Mouse (Mus musculus): ENCODE measurements around the gene Tgfbi. TPM values are rescaled to one million over a fixed set of nuclear protein-coding genes. Genes with fewer than 3 reads are reported as not detected.
A peak's percentile ranks its signal among the peaks of the same experiment; 100 is the strongest.

Gene Tgfbi
- total RNA-seq, 2 experiments from 2014 or later, result 13.4 to 17.6 TPM

DNA sequence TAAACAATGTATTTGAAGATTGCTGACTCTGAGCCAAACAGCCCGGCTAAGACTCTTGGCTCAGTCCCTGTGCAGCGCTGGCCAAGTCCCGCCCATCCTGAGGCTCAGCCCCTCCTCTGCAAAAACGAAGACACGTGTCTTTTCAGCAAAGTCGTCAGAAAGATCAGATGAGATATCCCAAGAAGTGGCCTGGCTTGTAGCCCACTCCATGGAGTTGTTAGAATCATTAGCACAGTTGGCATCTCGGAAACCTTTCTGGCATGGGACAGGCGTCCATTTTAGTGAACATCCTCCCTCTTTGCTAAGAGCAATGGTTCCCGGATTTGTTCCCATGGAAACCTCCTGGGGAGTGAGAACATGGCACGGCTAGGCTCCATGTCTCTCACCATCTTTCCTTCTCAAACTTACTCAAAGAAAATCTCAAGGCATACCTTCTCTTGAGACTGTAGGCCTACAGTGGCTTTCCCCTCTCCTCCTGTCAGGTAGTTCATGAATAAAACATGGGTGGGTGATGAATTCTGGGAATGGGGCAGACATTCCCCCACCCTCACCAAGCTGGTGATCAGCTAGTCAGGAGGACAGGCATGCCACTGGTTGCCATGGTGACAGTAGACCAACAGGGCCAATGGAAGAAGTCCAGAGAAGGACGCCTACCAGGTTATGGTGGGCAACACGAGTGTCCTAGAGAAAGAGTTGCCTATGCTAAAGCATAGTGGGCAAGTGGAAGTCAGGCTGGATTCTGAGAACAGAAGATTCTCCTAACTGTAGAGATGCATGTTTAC is 11.3 kb upstream of the Tgfbi start:
- peak; percentile 43 for DNase-seq (ENCODE audit: low spot score)

DNA sequence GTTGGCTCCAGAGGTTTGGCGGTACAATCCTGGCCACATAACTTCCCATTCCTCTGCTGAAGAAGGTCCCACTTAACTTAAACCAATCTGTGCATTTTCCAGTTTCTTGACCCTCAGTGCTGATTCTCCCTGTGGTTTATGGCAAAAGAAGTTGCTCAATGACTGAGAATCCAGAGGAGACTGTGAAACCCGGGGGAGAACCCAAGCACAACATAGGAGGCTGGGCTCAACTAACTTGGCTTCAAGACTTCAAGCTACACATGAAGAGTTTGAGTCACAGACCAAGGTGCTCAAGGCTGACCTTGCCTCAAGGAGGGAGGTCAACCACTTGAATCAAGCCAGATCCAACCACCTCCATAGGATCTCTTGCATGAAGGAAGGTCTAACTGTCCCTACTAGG is 9.8 kb upstream of the Tgfbi start:
- DNase-seq (ENCODE audit: low spot score), result no peak

DNA sequence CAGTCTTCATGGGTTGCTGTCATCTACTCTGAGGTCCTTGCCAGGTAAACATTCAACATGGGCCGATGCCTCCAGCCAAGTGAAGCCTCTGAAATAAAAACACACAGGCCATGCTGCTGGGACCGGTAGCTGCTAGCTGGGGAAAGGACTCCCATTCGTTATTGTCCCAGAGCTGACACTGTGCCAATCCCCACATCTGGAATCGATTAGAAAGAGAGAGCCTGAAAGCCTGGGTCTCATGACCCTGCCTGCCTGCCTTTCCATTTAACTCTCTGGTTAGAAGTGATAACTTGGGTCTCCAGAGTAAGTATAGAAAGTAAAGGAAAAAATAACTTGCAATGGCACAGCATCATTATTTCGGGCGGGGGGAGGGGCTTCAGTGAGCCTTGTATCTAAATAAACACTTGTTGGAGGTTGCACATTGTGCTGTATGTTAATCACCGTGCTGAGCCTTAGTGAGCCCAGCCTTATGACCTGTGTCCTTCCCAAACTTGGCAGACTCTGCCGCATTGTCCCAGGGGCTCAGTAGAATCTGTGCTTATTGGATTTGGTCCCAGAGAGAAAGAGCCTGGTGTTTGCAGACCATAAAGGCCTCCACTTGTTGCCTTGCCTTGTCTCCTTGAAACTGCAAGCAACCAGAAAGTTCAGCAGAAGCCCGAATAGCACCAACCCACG is 9.0 kb upstream of the Tgfbi start:
- peak; percentile 91 for DNase-seq (ENCODE audit: low spot score)

DNA sequence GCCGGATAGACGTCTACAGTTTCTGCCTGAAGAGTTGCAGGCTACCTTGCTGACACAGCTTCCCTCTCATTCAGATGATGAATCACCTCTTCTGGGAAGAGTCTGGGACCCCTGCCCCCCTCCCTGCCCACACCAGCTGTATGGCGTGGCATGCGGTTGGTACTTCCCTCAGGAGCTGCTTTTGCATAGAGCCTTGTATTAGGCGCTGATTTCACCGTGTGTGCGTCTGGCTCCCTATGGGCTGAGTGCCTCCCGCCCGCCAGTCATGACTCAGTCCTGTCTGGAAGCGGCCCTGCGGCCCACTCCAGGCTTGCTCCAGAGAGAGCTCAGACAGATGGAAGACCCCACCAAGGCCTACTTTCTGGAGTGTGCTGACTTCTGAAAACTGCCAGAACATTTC is 8.1 kb upstream of the Tgfbi start:
- DNase-seq (ENCODE audit: low spot score), result peak; percentile 48

DNA sequence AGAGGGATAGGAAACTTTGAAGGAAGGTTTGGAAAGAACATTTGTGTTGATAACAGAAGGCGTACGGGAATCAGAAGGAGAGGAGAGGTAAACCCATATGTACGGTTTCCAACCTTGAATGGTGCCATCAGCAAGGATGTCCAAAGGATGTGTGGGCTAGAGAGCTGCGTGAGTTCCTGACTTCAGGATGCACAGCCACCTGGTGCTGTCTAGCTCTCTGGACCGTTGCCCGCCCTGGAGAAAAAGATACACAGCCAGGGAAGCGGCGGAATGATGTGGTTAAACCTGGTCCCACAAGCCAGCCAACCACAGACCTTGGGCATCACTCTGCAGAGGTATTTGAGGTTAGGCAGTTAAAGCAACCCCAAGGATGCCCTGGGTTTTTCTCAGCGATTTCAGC is 3.8 kb upstream of the Tgfbi start:
- DNase-seq (ENCODE audit: low spot score), result no peak

DNA sequence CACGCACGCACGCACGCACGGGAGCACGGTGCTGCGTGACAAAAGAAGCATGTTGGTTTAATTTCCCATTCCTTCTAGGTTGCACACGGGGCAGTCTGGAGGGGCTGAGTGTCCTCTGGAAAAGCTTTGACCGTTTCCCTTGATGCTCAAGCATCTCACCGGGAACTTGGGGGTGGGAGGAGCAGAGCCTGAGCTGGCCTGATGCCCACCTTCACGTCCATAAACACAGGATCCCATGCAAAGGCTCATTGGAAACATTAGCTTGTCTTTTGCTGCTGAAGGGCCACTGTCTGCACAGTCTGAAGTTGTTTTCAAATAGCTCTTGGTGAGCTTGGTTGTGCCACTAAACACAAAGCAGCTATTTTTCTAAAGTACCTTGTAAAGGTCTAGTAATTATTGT is 2.6 kb upstream of the Tgfbi start:
- DNase-seq (ENCODE audit: low spot score), result no peak

DNA sequence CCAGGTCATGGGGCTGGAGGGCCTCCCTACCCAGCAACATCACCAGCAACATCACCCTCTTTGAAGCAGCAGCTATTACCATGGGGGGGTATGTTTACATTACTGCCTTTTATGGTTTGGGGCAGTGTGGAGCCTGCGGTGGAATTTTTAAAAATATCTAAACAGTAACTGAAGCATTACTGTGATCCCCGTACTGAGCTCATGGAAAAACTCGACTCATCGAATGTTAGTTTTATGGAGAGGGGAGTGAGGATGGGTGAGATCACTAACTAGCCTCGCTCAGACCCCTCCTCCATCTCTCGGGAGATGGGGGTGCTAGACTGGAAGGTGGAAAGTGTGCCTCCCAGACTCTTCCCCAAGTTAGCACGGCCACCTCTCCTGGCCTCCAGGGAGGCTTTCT is 2.1 kb upstream of the Tgfbi start:
- no peak for DNase-seq (ENCODE audit: low spot score)

DNA sequence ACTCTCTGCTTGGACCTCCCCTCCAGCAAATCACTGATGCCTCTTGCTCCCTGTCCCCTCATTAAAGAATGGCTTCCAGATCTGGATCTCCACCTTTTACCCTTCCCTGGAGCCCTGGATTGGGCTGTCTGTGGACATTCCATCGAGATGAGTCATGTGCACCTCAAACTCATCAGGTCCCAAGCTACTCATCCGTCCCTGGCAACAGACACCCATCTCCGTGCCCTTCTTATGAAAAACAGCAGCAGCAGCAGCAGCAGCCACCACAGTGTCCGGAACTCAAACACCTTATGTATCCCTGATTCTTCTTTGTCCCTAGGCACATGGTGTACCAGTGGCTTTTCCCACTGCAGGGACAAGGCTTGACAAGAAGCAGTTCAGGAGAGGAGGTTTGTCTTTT is 1.5 kb upstream of the Tgfbi start:
- no peak for DNase-seq (ENCODE audit: low spot score)

DNA sequence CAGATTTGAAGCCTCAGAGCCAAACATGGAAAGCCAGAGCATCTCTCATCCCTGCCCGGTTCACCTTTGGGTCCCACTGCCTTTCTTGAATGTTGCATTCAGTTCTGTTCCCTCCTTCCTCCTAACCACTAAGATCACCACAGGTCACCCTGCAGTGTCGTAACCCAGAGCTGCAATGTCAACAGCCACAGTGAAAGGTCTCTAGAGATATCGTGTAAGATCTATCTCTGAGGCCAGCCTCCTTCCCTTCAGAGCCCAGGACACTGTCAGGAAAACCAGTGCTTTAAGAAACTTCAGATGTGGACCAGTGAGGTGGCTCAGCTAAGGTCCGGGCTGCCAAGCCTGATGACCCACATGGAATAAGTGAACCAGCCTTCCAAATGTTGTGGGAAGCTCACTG is 1.8 kb downstream of the Tgfbi start:
- DNase-seq (ENCODE audit: low spot score), result no peak

DNA sequence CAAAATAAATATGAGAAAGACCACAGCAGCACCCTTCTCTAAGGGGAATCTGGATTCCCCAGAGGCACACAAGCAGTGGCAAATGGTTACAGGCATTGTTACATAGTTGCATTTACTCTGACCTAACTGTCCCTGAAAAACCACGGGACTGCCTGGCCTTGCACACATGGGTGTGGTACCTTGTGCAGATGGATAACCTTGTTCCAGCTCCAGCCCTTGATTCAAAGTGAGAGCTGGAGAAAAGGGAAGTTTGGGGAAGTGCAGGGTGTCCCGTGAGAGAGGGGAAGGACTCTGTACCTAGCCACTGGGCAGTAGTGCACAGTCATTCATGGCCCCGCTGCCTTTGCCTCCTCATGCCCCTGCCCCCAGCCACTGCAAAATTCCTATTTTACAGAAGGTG is 2.4 kb downstream of the Tgfbi start:
- no peak for DNase-seq (ENCODE audit: low spot score)

DNA sequence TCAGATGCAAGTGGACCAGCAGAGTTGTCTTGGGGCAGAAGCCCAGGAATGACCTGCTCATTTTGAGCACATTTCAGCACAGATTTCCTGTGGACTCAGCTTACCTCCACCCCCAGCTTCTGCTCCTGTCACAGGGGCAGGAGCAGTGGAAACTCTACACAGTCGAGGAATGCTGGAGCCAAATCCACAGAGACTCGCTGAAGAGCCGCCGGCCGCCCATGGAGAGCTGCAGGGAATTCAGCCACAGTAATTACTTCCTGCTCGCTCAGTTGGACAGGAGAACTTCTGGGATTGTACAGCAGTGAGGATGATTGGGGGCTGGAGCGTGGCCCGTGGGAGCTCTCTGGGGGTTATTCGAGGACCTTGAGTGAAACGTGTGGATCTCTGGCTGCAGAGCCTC is 3.0 kb downstream of the Tgfbi start:
- DNase-seq (ENCODE audit: low spot score), result no peak

DNA sequence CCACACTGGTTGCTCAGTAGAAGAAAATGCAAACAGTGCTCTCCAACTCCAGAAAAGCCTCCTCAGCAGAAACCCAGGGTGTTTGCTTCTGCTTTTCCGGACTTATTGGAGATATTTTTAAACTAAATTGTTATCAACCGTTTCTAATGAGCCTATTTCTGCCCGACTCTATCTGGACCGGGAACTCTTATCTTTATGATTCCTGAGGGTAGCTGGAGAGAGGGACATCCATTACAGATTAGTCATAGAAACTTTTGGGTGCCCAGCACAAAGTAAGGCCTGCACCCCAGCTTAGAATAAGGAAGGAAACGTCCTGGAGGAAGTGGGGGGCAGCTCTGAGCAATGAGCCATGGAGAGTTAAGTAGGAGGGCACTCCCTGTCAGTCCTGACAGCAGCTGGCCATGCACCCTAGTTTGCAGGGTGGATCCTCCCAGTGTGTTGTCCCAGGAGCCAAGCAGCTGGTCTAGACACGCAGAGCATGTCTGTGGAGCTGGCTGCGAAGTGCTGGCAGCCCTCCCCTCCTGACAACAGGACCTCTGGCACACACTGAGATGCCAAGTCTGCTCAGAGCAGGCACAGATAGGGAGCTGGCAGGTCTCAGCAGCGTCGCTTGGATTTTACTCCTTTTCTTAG is 4.2 kb downstream of the Tgfbi start:
- peak; percentile 59 for DNase-seq (ENCODE audit: low spot score)

DNA sequence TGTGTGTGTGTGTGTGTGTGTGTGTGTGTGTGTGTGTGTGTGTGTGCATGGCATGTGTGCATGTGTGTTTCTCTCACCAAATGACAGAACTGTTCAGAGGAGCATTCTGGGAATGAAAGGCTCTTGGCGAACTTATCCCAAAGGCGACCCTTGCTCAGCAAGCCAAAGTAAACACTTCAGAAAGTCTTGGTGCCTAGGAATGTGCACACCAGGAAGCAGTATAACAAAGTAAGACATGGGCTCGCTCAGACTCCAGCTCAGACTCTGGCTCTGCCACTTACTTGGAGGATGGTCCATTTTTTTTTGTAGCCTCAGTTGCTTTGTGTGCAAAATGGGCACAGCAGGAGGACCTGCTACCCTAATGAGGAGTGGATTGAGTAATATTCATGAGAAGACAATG is 5.4 kb downstream of the Tgfbi start:
- DNase-seq (ENCODE audit: low spot score), result no peak

DNA sequence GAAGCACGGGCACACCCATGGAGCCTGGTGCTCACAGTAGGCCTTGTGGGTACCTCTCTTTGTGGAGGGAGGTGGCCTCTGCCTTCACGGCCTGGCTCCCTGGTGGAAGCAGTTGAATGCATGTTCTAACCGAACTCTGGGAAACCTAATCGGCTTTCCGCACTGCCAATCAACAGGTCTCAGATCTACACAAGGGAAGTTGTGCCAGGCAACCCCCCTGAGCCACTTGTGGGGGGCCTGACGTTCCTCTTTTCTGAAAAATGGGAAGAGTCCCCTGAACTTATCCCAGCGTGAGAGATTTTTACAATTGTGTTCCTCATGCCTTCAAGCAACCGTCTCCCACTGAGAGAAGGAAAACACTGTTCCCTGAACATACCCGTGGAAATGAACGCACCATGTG is 5.9 kb downstream of the Tgfbi start:
- no peak for DNase-seq (ENCODE audit: low spot score)

DNA sequence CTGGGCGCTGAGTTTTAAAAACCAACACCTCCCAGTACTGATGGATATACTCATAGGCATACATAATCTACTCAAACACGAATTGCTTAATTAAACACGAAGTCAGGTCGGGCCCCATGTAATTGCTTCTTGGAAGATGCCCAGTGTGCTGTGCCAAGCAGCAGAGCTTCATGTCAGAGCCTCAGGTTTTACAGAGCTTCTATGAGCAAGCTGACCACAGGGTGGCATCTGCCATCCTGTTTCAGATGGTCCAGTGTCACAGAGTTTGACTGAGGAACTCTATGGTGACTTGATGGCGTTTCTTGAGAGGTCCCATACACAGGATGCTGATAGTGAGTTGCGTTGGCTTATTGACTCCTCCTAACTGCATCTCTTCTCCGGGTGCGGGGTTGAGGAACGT is 6.5 kb downstream of the Tgfbi start:
- no peak for DNase-seq (ENCODE audit: low spot score)

DNA sequence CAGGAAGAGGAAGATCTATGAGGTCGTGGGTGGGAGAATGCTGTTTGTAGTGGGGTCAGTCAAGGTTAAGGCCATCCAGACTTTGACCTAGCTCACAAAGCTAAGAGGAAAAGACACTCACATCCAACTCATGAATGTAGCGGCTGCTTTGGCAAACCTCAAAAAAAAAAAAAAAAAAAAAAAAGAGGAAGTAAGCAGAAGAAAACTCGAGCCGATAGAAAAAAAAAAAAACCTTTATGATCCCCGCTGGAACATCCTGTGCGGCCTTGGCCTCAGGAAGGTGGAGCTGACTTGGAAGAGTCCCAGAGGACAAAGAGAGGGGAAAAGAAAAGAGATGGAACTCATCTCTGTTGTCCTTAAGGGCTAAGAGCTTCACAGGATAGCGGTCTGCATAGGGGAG is 7.1 kb downstream of the Tgfbi start:
- DNase-seq (ENCODE audit: low spot score), result peak; percentile 14

DNA sequence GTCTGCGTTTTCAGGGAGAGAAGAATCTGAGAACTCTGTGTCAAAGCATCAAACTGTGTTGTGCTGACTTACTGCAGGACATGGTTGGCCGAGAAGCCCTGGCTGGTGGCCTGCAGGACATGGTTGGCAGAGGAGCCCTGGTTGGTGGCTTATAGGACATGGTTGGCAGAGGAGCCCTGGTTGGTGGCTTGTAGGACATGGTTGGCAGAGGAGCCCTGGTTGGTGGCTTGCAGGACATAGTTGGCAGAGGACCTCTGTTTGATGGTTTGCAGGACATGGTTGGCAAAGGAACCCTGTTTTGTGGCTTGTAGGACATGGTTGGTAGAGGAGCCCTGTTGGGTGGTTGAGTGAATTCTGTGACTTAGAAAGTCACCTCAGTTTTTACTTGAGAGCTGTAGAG is 7.9 kb downstream of the Tgfbi start:
- DNase-seq (ENCODE audit: low spot score), result no peak

DNA sequence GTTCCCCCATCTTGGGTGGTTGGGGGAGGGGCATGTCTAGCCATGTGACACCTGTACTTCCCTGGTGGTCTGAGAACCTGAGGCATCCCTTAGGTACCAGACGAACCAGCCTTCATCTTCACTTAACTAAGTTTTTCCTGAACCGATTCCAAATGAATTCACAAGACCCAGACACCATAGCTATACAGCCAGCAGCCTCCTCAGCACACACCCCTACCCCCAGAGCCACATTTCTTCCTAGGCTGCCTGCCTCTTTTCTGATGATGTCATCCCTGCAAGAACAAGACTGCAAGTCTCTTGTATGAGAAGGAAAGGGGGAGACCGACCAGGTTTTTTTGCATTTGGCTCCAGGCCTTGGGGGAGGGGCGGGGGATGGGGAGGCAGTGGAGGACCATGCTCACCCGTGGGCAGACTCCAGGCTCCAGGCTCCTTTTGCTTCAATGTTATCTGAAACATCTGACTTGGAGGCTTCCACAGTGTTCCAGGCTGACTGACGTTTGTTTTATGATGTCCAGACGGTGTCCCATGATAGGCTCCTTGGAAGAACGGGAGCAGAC is 13.0 kb downstream of the Tgfbi start:
- no peak for DNase-seq (ENCODE audit: low spot score)

DNA sequence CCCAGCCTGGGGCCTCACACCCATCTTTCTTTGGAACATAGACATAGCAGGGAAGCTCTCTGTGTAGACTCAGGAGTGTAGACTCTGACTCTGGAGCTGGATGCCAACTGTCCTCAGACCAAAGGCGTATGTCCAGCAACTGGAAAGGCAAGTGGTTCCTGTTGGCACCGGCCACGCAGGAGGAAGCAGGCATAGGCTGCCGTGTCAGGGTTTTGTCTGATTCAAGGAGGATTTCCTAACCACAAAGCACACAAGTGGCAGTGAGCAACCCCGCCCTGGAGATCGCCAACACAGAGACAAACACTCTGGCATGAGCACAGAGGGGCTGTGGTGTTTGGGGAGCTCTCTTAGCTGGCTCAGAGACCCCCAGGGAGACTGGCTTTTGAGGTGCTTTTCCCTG is 17.2 kb downstream of the Tgfbi start:
- no peak for DNase-seq (ENCODE audit: low spot score)

DNA sequence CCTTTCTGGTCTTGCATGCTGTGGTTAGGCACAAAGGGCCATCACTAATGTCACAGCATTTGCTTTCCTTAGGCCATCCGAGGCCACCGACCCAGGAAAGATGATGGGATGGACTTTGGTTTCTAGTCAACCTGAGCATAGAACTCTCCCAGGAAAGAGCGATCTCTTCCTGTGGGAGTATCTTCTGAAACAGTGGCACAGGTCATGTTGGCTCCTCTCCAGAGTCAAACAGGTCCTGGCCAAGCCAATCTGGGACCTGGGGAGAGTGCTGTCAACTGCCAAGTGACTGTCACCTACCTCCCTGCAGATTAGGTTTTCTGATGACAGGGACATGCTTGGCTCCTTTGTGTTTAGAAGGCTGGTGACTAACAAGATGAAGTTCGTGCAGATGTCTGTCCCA is 20.8 kb downstream of the Tgfbi start:
- no peak for DNase-seq (ENCODE audit: low spot score)

DNA sequence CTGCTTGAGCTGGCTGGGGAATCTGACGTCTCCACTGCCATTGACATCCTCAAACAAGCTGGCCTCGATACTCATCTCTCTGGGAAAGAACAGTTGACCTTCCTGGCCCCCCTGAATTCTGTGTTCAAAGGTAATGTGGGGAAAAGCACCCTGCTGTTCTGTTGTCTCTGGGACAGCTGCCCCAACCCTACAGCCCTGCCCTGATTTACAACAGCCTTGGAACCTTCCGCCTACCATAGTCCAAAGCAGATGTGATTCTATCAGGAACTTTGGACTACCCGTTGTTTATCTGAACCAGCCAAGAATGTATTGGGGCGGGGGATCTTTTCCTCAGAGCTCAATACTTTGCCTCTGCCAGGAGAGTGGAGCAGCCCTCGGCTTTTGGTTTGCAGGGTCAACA is 21.2 kb downstream of the Tgfbi start:
- DNase-seq (ENCODE audit: low spot score), result no peak

DNA sequence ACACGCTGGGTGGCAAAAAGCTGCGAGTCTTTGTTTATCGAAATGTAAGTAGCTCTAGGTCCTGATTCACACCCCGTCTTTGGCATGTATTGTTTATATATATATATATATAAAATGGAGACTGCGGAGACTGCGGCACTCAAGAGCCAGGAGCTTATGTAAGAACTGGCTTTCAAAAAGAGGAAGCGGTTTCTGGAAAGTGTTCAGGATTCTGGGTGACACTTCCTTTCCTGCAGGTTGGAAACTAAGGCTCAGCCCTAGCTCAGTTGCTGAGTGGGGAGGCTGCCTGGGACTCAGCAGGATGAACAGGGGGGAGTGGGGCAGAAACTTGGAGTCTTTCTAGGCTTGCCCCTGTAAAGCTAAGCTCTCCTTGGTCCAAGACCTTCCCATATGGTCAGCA is 22.0 kb downstream of the Tgfbi start:
- DNase-seq (ENCODE audit: low spot score), result no peak

Data from gastrocnemius, adult 18-20 months (tissue).